8 mouse cellular contexts compared by ENCODE assay signal in the genomic region with DNA sequence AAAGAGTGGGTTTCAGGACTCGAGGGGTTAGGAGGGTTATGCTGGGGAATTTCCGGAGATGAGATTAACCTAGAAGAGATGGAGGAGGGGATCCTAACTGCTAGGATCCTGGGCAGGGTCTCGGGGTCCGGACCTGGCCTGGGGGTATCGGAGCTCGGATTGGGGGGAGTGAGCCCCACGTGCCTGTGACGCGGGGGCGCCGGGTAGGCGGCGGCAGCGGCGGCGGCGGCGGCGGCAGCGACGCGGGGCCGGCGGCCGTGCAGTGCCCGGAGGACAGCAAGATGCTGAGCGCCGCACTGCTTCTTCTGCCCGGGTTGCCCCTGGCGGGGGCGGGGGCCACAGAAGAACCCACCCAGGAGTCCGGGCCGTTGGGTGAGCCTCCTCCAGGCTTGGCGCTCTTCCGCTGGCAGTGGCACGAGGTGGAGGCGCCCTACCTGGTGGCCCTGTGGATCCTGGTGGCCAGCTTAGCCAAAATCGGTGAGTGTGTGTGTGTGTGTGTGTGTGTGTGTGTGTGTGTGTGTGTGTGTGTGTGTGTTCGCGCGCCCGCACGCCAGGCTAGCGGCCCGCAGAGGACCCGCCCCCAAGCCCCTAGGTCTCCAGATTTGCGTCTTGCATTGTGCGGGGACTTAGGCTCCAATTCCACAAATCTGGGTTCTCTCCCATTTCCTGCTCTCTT. TPM values are rescaled to one million over a fixed set of nuclear protein-coding genes. Genes with fewer than 3 reads are reported as not detected.
A peak's percentile ranks its signal among the peaks of the same experiment; 100 is the strongest.
DNase-seq lines count a peak whose midpoint lies in the region; ATAC-seq and TF ChIP-seq lines count a peak whose summit lies in the region.

No protein-coding gene starts in this region.

- TF ChIP-seq CTCF in kidney, adult 2 months (conservative IDR thresholded peaks at IDR 0.05; ENCODE audit: insufficient read depth, insufficient read length, low read depth, low read length) = no peak
- no peak for TF ChIP-seq CTCF in ES-Bruce4 (IDR thresholded peaks at IDR 0.05; ENCODE audit: low read depth, low read length)
- TF ChIP-seq CTCF in liver, postnatal 0 days (IDR thresholded peaks at IDR 0.05; ENCODE audit: low read depth) = no peak

- H3K4me1 ChIP-seq in kidney, adult 2 months (ENCODE audit: control insufficient read depth, insufficient read depth, low read length) = no peaks in the 10 kb centered on the region; the same call in 1 of the 2 replicates
- H3K4me1 ChIP-seq in ES-Bruce4 (ENCODE audit: control insufficient read depth, insufficient read depth, low read length) = no peaks in the 10 kb centered on the region
- peaks cover 39% of the 10 kb centered on the region for H3K4me1 ChIP-seq in liver, postnatal 0 days (ENCODE audit: insufficient read depth)
- H3K4me1 ChIP-seq in stomach, embryonic 16.5 days (ENCODE audit: control insufficient read depth, insufficient read depth, low read length) = peaks cover 30% of the 10 kb centered on the region

- H3K27ac ChIP-seq in kidney, adult 2 months (ENCODE audit: insufficient read depth, low read depth, low read length) = no peak overlapping the region
- H3K27ac ChIP-seq in ES-Bruce4 (ENCODE audit: insufficient read depth, low read length) = no peak overlapping the region
- H3K27ac ChIP-seq in liver, postnatal 0 days (ENCODE audit: low read depth) = no peak overlapping the region
- no peak overlapping the region; the same call in 1 of the 2 replicates for H3K27ac ChIP-seq in stomach, embryonic 16.5 days (ENCODE audit: low read length)

- intact Hi-C loops in heart, postnatal 14 days (cut with DNase I) = no loop called here

- peak overlapping the region; percentile 83 for H3K4me2 ChIP-seq in liver, postnatal 0 days (ENCODE audit: low read depth, low read length)
- H3K4me2 ChIP-seq in stomach, embryonic 16.5 days (ENCODE audit: low read depth, low read length) = peak overlapping the region; percentile 95

- peak overlapping the region; percentile 64 for H3K4me3 ChIP-seq in kidney, adult 2 months (ENCODE audit: insufficient read depth, low read depth, low read length)
- peak overlapping the region; percentile 82 for H3K4me3 ChIP-seq in ES-Bruce4 (ENCODE audit: low read depth, low read length)
- peak overlapping the region; percentile 63 for H3K4me3 ChIP-seq in liver, postnatal 0 days (ENCODE audit: low read depth, low read length)
- peak overlapping the region; percentile 83 for H3K4me3 ChIP-seq in stomach, embryonic 16.5 days (replicated peaks; ENCODE audit: low read length)

- 4% methylated on average over 48 of the region's 48 CpGs for WGBS in kidney, adult 2 months
- 2% methylated on average over 24 of the region's 48 CpGs for WGBS in liver, postnatal 0 days (ENCODE audit: insufficient replicate concordance)
- 1% methylated on average over 36 of the region's 48 CpGs for WGBS in stomach, embryonic 16.5 days

- DNase-seq in kidney, adult 2 months = no peak
- no peak for DNase-seq in kidney, adult 9 months
- DNase-seq in cerebellum, adult 9-11 months = peak; percentile 78
- peak; percentile 31 to 32 for DNase-seq in heart, postnatal 14 days
- DNase-seq in liver, postnatal 0 days = peak; percentile 19
- DNase-seq in frontal cortex, adult 2 months (ENCODE audit: extremely low spot score in 1 of 2, low spot score in 1 of 2) = no peak

- no peak for TF ChIP-seq POLR2A in kidney, adult 2 months (IDR thresholded peaks at IDR 0.05; ENCODE audit: low read depth, low read length)
- TF ChIP-seq POLR2A in ES-Bruce4 (IDR thresholded peaks at IDR 0.05; ENCODE audit: insufficient read depth, low read length) = no peak

- no peak for TF ChIP-seq EP300 in ES-Bruce4 (IDR thresholded peaks at IDR 0.05; ENCODE audit: insufficient read depth, low read depth, low read length)
- TF ChIP-seq EP300 in liver, postnatal 0 days (IDR thresholded peaks at IDR 0.05; ENCODE audit: low read depth) = no peak

- no peak for ATAC-seq in liver, postnatal 0 days
- no peak for ATAC-seq in stomach, embryonic 16.5 days (ENCODE audit: insufficient read depth, low FRiP score)

- H3K27me3 ChIP-seq in kidney, adult 2 months (replicated peaks; ENCODE audit: control insufficient read depth, insufficient read depth, low read length) = no peaks in the 10 kb centered on the region
- H3K27me3 ChIP-seq in ES-Bruce4 (ENCODE audit: control insufficient read depth, insufficient read depth, low read length, poor library complexity, severe bottlenecking) = 0 out of 2 replicates have a peak, but pooled peaks cover 3% of the 10 kb centered on the region
- H3K27me3 ChIP-seq in liver, postnatal 0 days (ENCODE audit: insufficient read depth, low read length) = peaks cover 43% of the 10 kb centered on the region
- H3K27me3 ChIP-seq in stomach, embryonic 16.5 days (ENCODE audit: control insufficient read depth, insufficient read depth, low read length) = peaks cover 6% of the 10 kb centered on the region; the same call in 1 of the 2 replicates

- no peaks in the 10 kb centered on the region for H3K9me3 ChIP-seq in ES-Bruce4 (replicated peaks; ENCODE audit: control insufficient read depth, insufficient read depth, low read length, poor library complexity, severe bottlenecking)
- no peaks in the 10 kb centered on the region for H3K9me3 ChIP-seq in liver, postnatal 0 days (ENCODE audit: low read length)
- H3K9me3 ChIP-seq in stomach, embryonic 16.5 days (replicated peaks; ENCODE audit: control insufficient read depth, low read length) = no peaks in the 10 kb centered on the region

- H3K9ac ChIP-seq in ES-Bruce4 (ENCODE audit: low read depth, poor library complexity, severe bottlenecking) = peak overlapping the region; percentile 77
- peak overlapping the region; percentile 38 for H3K9ac ChIP-seq in liver, postnatal 0 days (replicated peaks)
- H3K9ac ChIP-seq in stomach, embryonic 16.5 days (ENCODE audit: low read length) = peak overlapping the region; percentile 74

- no peaks in the 10 kb centered on the region for H3K36me3 ChIP-seq in kidney, adult 2 months (ENCODE audit: control insufficient read depth, insufficient read depth, low read length)
- no peaks in the 10 kb centered on the region for H3K36me3 ChIP-seq in ES-Bruce4 (ENCODE audit: control insufficient read depth, insufficient read depth, low read length, poor library complexity, severe bottlenecking)
- no peaks in the 10 kb centered on the region for H3K36me3 ChIP-seq in liver, postnatal 0 days (replicated peaks; ENCODE audit: insufficient read depth, low read length)
- H3K36me3 ChIP-seq in stomach, embryonic 16.5 days (ENCODE audit: control insufficient read depth, insufficient read depth, low read length) = no peaks in the 10 kb centered on the region

RNA-seq across cellular contexts. Expression of a gene that starts 0.6 kb away (rescaled TPM):
- polyA plus RNA-seq in kidney, adult 2 months (2012; rRNA removed) = 1.9 and 2.5 TPM in 2 replicates
- 13.7 and 14.7 TPM in 2 replicates for polyA plus RNA-seq in ES-Bruce4 (2011; ENCODE audit: insufficient read depth, insufficient read length, low read depth, missing spikeins)
- under 1 TPM; 0.83 to 0.86 TPM for total RNA-seq in heart, postnatal 14 days (2021)
- polyA plus RNA-seq in liver, postnatal 0 days (2015; fragmentation: Nextera tagmentation; extraction: Ambion mirVana) = 0.09 and 0.16 TPM in 2 replicates
- 1.5 and 1.7 TPM in 2 replicates for polyA plus RNA-seq in stomach, embryonic 16.5 days (2015; fragmentation: Nextera tagmentation; extraction: Ambion mirVana)
- 26.1 and 26.4 TPM in 2 replicates for polyA plus RNA-seq in frontal cortex, adult 2 months (2012; rRNA removed)

RNA-seq across cellular contexts. Expression of a gene that starts 1.5 kb away (rescaled TPM):
- polyA plus RNA-seq in kidney, adult 2 months (2012; rRNA removed) = 18.2 and 20.0 TPM in 2 replicates
- 13.0 and 15.4 TPM in 2 replicates for polyA plus RNA-seq in ES-Bruce4 (2011; ENCODE audit: insufficient read depth, insufficient read length, low read depth, missing spikeins)
- 1 to 10 TPM; 9.2 to 9.4 TPM for total RNA-seq in heart, postnatal 14 days (2021)
- polyA plus RNA-seq in liver, postnatal 0 days (2015; fragmentation: Nextera tagmentation; extraction: Ambion mirVana) = 0.70 and 0.82 TPM in 2 replicates
- 2.2 and 2.5 TPM in 2 replicates for polyA plus RNA-seq in stomach, embryonic 16.5 days (2015; fragmentation: Nextera tagmentation; extraction: Ambion mirVana)
- polyA plus RNA-seq in frontal cortex, adult 2 months (2012; rRNA removed) = 3.8 and 4.2 TPM in 2 replicates

RNA-seq across cellular contexts. Expression of a gene that starts 23.1 kb away (rescaled TPM):
- polyA plus RNA-seq in kidney, adult 2 months (2012; rRNA removed) = 113 and 116 TPM in 2 replicates
- polyA plus RNA-seq in ES-Bruce4 (2011; ENCODE audit: insufficient read depth, insufficient read length, low read depth, missing spikeins) = 31.8 and 33.3 TPM in 2 replicates
- total RNA-seq in heart, postnatal 14 days (2021) = 10 to 100 TPM; 23.3 to 29.6 TPM
- polyA plus RNA-seq in liver, postnatal 0 days (2015; fragmentation: Nextera tagmentation; extraction: Ambion mirVana) = 75.2 and 75.4 TPM in 2 replicates
- 124 and 131 TPM in 2 replicates for polyA plus RNA-seq in stomach, embryonic 16.5 days (2015; fragmentation: Nextera tagmentation; extraction: Ambion mirVana)
- polyA plus RNA-seq in frontal cortex, adult 2 months (2012; rRNA removed) = 73.1 and 74.3 TPM in 2 replicates

RNA-seq across cellular contexts. Expression of a gene that starts 23.2 kb away (rescaled TPM):
- polyA plus RNA-seq in kidney, adult 2 months (2012; rRNA removed) = 11.0 and 14.1 TPM in 2 replicates
- polyA plus RNA-seq in ES-Bruce4 (2011; ENCODE audit: insufficient read depth, insufficient read length, low read depth, missing spikeins) = 1.5 and 1.9 TPM in 2 replicates
- total RNA-seq in heart, postnatal 14 days (2021) = 1 to 10 TPM; 1.7 to 1.9 TPM
- polyA plus RNA-seq in liver, postnatal 0 days (2015; fragmentation: Nextera tagmentation; extraction: Ambion mirVana) = 7.7 and 7.8 TPM in 2 replicates
- 2.1 and 2.4 TPM in 2 replicates for polyA plus RNA-seq in stomach, embryonic 16.5 days (2015; fragmentation: Nextera tagmentation; extraction: Ambion mirVana)
- polyA plus RNA-seq in frontal cortex, adult 2 months (2012; rRNA removed) = 3.5 and 4.8 TPM in 2 replicates

RNA-seq across cellular contexts. Expression of a gene that starts 23.8 kb away (rescaled TPM):
- 0.14 and 0.18 TPM in 2 replicates for polyA plus RNA-seq in kidney, adult 2 months (2012; rRNA removed)
- polyA plus RNA-seq in ES-Bruce4 (2011; ENCODE audit: insufficient read depth, insufficient read length, low read depth, missing spikeins) = 2.6 and 3.2 TPM in 2 replicates
- not detected for total RNA-seq in heart, postnatal 14 days (2021)
- polyA plus RNA-seq in liver, postnatal 0 days (2015; fragmentation: Nextera tagmentation; extraction: Ambion mirVana) = not detected in 2 replicates
- 0.11 and 0.22 TPM in 2 replicates for polyA plus RNA-seq in stomach, embryonic 16.5 days (2015; fragmentation: Nextera tagmentation; extraction: Ambion mirVana)
- 3.2 TPM in 2 replicates for polyA plus RNA-seq in frontal cortex, adult 2 months (2012; rRNA removed)

Comparison
In these comparisons a context has a peak if more than half of its experiments do, and no peak if none do; other contexts are left out.
1. DNase-seq: peak in cerebellum, adult 9-11 months (single experiment), heart, postnatal 14 days (2 of 2) and liver, postnatal 0 days (single experiment); none in kidney, adult 2 months (single experiment), kidney, adult 9 months (single experiment) and frontal cortex, adult 2 months (0 of 2).
2. Peak in every context shown above with its lines, with median percentiles within 50 percentile points of each other: H3K4me3 ChIP-seq and H3K9ac ChIP-seq.